Mouse (Mus musculus) layer of hippocampus, postnatal 36 days (tissue): ENCODE results near the gene Rmnd5a. TPM values are rescaled to one million over a fixed set of nuclear protein-coding genes. Genes with fewer than 3 reads are reported as not detected.

Experiments used
- DNase-seq, 2 experiments: peaks; one replicate each; pipeline ENCODE4 v3.0.0; 2022
- total RNA-seq, 2 experiments: library from RNA; stranded (reverse); gene quantifications; 2 replicates each; pipeline ENCODE4 v1.2.3; 2021

The Rmnd5a gene
- total RNA-seq, 2 experiments from 2014 or later, result 100 to 103 TPM

- no peak for DNase-seq
These were observed 69.3 kb downstream of the Rmnd5a start for GRCm38 (mm10) chr6:71371085-71371605.

DNA sequence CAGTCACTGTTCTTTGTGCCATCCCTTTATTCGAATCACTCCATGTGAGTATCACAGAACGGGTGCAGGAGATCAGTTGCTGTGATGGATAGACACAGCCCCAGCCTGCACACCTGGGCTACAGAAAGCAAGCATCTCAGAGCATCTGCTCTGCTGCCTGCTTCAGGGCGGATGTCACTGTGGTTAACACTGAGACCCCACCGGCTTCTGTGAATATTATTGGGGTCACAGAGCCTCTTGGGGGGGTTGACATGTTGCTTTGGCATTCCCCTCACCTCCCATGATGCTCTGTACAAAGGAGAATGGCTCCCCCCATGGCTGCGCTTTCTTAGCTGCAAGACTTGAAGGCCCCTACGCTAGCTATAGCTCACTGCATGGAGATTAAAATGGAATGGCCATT is 71.0 kb downstream of the Rmnd5a start:
- DNase-seq, result no peak

GRCm38 (mm10) chr6:71363995-71364394 is 76.4 kb downstream of the Rmnd5a start:
- no peak for DNase-seq

DNA sequence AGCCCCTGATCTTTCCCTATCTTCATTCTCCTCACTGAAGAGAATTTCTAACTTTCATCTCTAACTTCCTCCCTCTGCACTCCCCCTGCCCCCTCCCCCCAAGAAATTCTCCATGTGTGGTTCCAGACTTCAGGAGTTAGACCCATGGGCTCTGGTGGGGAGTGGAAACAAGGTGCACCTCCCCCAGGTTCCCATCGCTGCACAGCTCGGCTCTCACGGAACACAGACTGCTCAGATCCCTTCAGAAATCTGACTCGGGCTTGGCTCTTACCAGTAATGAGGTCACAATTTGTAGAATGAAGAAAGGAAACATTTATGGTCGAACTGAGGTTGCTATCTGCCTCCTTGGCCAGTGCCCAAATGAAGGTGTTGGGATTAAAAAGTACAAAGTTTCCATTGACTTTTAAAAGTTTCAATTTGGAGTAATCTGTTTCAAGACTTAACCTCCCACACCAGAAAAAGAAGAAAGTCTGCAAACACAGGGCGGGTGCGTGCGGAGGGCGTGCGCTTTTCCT is 79.2 kb downstream of the Rmnd5a start:
- no peak for DNase-seq

- no peak for DNase-seq
These were observed 79.7 kb downstream of the Rmnd5a start for GRCm38 (mm10) chr6:71360751-71361150.

DNA sequence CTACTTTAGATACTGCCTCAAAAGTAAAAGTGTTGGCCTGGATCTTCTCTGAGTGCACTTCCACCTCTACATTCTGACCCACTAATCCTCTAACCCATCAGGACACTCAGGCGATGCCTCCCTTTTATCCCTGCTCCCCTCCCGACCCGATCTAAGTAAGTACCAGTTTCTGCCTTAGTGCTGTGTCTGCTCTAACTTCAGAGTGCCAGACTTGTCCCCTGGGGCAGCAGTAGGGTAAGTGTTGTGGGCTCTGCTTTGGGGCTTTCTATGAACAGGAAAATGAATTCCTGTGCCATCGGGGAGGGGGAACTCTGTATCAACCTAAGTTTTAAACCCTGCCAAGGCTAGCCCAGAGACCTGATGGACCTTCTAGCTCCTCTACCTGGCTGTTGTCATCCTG is 80.2 kb downstream of the Rmnd5a start:
- no peak for DNase-seq

DNA sequence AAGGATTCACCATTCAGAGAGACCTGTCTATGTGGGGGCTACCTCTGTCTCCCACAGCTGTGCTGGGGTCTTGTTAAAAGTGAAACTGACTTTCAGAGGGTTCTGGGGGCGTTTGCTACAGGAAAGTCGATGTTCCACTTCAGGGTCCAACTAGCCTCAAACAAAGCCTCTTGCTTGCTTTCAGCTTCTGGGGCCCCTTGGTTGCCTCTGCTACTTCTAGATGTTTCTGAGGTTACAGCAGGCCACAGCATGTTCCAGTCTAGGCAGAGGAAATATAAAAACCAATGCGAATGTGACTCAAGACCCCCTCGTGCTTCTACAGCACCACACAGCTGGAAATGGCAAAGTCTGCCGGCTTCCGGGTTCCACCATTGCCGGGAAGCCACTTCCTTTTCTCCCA is 82.9 kb downstream of the Rmnd5a start:
- DNase-seq, result no peak

- DNase-seq, result no peak
These were observed 86.7 kb downstream of the Rmnd5a start for GRCm38 (mm10) chr6:71353722-71354121.

DNA sequence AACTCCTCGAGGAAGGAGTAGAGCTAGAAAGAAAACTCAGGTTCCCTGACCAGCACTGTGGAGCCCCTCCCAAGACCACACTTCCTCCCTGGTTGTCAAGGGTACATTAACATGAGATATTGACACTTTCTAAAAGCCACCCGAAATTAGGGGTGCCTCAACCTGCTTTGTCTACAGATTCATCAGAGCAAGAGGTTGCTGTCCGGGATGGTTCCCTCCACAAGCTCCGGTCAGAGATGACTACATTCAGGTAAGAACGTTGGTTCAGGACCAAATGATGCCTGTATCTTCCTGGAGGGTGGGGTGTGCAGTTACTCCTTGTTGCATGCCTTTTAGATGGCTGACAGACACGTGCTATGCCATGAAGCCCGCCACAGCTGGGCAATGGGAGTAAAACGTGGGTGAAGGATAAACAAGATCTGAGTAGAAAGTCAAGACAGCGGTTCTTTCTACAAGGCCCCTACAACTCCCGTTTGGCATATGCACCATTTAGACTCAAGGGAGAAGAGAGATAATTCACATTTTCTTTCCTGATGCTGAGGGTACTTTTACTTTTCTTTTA is 87.5 kb downstream of the Rmnd5a start:
- DNase-seq, result no peak

DNA sequence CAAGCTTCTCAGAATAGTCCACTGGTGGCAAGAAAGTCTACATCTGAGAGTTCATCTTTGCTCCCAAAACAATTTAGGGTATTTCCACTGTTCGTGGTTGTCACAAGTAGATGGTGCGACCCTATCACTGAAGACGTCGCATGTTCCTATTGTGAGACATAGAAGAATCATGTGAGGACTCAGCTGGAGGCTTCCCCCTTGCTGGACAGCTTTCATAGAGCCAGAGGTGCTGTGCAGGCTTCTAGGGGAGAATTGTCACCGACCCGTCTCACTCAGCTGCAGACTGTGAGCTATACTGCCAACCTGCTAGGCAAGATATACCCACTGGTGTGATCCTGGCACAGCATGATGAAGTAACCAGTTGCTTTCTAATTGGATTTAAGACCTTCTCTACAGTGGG is 88.2 kb downstream of the Rmnd5a start:
- no peak for DNase-seq

GRCm38 (mm10) chr6:71351201-71351600 is 89.2 kb downstream of the Rmnd5a start:
- DNase-seq, result no peak

- DNase-seq, result no peak
These were observed 92.4 kb downstream of the Rmnd5a start for GRCm38 (mm10) chr6:71348006-71348405.

- DNase-seq, result no peak
These were observed 99.3 kb downstream of the Rmnd5a start for GRCm38 (mm10) chr6:71341179-71341578.

GRCm38 (mm10) chr6:71339351-71339750 is 101.1 kb downstream of the Rmnd5a start:
- DNase-seq, result no peak

DNA sequence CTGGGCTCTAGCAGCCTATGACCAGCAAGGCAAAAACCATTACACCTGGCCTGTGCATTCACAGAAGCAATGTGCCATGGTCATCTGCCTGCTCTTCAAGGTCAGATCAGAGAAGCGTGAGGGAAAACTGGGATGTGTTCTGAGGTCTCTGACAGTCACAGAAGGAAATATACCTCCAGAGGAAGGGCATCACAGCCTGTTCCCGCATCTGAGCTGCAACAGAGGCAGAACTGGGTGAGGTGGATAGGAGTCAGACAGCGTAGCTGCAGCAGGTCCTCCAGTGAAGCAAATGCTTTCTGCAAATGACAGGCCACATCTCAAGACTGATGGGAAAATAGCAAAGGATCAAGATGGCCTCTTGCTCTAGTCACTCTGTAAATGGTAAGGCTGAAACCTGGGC is 101.5 kb downstream of the Rmnd5a start:
- DNase-seq, result no peak

Other genes starting within 250 kb of the Rmnd5a start
- not detected for gene Fabp1, start 240.8 kb downstream of the Rmnd5a start, total RNA-seq
- gene Krcc1, start 169.0 kb downstream of the Rmnd5a start, total RNA-seq, result 10 to 100 TPM; 17.2 to 17.4 TPM
- under 1 TPM; 0.47 to 0.86 TPM for gene Smyd1, start 118.4 kb downstream of the Rmnd5a start, total RNA-seq
- not detected for gene Cd8b1, start 117.8 kb downstream of the Rmnd5a start, total RNA-seq
- not detected for gene Cd8a, start 67.2 kb downstream of the Rmnd5a start, total RNA-seq
- gene Rnf103, start 53.3 kb upstream of the Rmnd5a start, total RNA-seq, result 10 to 100 TPM; 44.5 to 47.7 TPM
- 10 to 100 TPM; 94.7 to 99.2 TPM for gene Chmp3, start 103.2 kb upstream of the Rmnd5a start, total RNA-seq
- gene Kdm3a, start 192.4 kb upstream of the Rmnd5a start, total RNA-seq, result 10 to 100 TPM; 38.7 to 44.6 TPM